Mouse (Mus musculus) lung, postnatal 0 days (tissue): Measurements from ENCODE around the gene Rpusd3.

Experiments used
- CTCF ChIP-seq: IDR thresholded peaks from 2 replicates; pipeline ENCODE4 v1.5.1; 2016; ENCODE audit warnings: antibody characterized with exemption, mild to moderate bottlenecking
- EP300 ChIP-seq: IDR thresholded peaks from 2 replicates; pipeline ENCODE4 v1.6.1; 2016; ENCODE audit warnings: antibody characterized with exemption, mild to moderate bottlenecking, control low read depth

DNA sequence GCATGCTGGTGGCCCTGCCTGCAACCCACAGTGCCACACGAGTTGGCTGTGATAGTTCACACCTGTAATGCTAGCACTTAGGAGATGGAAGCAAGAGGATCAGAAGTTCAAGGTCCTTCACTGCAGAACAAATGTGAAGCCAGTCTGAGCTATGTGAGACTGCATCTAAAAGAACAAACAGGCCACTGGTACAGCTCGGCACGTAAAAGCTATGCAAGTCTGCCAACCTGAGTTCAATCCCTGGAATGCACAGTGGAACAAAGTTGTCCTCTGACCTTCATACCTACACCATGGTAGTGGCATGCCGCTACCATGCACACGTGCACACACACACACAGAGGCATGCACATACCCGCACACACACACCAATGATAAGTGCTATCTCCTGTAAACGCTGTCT, 5.0 kb upstream of the Rpusd3 start:
- TF ChIP-seq CTCF: no peak
- no peak for TF ChIP-seq EP300
